Mouse (Mus musculus): ENCODE results near the gene Nectin4. TPM values are rescaled to one million over a fixed set of nuclear protein-coding genes. Genes with fewer than 3 reads are reported as not detected.

Nectin4 gene
- polyA plus RNA-seq, 1 experiment from 2014 or later: 61.5 TPM

GRCm38 (mm10) chr1:171388376-171389102 is 18.6 kb downstream of the Nectin4 start, which contains the start of gene Arhgap30:
Gene Arhgap30 (plus strand): TSS chr1:171388954.
- Histone ChIP-seq H3K9ac (no peak within 1 kb of the TSS), H3K4me3 (no peak within 1 kb of the TSS)

GRCm38 (mm10) chr1:171390101-171390500 is 20.2 kb downstream of the Nectin4 start:
- 0 out of 2 replicates have a peak, but pooled peaks cover 5% of the 10 kb centered on the region for H3K4me1 ChIP-seq

More at GRCm38 (mm10) chr1:171388376-171389102, 18.6 kb downstream of the Nectin4 start, which contains the start of gene Arhgap30:
- Histone ChIP-seq H3K4me2 (no peak within 1 kb of the TSS), H3K27me3 (peaks cover 6% of the 10 kb centered on the region; the same call in 1 of the 2 replicates), H3K36me3 (no peaks in the 10 kb centered on the region), H3K27ac (no peak within 1 kb of the TSS), H3K4me1 (0 out of 2 replicates have a peak, but pooled peaks cover 5% of the 10 kb centered on the region), H3K9me3 (no peaks in the 10 kb centered on the region)
- ATAC-seq (ENCODE audit: insufficient number of reproducible peaks, low FRiP score, low TSS enrichment, low read depth): no peak
- WGBS: 76% methylated on average over 15 of the region's 15 CpGs

GRCm38 (mm10) chr1:171401821-171402220 is 31.9 kb downstream of the Nectin4 start:
- Histone ChIP-seq H3K4me3 (no peak overlapping the region), H3K4me2 (no peak overlapping the region), H3K27me3 (no peaks in the 10 kb centered on the region), H3K27ac (no peak overlapping the region), H3K4me1 (no peaks in the 10 kb centered on the region), H3K36me3 (no peaks in the 10 kb centered on the region), H3K9ac (no peak overlapping the region), H3K9me3 (no peaks in the 10 kb centered on the region)
- no peak for ATAC-seq (ENCODE audit: insufficient number of reproducible peaks, low FRiP score, low TSS enrichment, low read depth)
- WGBS: 62% methylated on average over 4 of the region's 4 CpGs

More at GRCm38 (mm10) chr1:171390101-171390500, 20.2 kb downstream of the Nectin4 start:
- 69% methylated on average over 4 of the region's 4 CpGs for WGBS
- Histone ChIP-seq H3K9me3 (no peaks in the 10 kb centered on the region), H3K27ac (no peak overlapping the region), H3K27me3 (no peaks in the 10 kb centered on the region), H3K4me3 (no peak overlapping the region), H3K4me2 (no peak overlapping the region), H3K36me3 (no peaks in the 10 kb centered on the region), H3K9ac (no peak overlapping the region)
- ATAC-seq (ENCODE audit: insufficient number of reproducible peaks, low FRiP score, low TSS enrichment, low read depth): no peak

DNA sequence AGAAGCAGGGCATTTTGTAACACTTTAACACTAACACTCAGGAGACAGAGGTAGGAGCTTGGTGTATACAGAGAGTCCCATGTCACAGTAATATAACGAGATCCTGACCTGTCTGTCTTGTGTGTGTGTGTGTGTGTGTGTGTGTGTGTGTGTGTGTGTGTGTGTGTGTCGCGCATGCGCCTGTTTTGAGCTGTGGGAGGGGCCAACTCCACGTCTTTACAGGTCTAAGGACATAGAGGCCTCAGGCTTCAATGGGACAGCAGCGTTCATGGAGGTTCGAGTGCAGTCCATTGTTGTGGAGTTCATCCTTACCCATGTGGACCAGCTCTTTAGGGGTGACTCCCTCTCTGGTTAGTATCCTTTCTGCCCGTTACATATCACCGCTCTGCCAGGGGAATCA is 33.1 kb downstream of the Nectin4 start:
- WGBS: 72% methylated on average over 9 of the region's 9 CpGs
- no peaks in the 10 kb centered on the region for H3K9me3 ChIP-seq

GRCm38 (mm10) chr1:171407263-171407662 is 37.4 kb downstream of the Nectin4 start:
- Histone ChIP-seq H3K27ac (no peak overlapping the region), H3K36me3 (no peaks in the 10 kb centered on the region), H3K4me2 (no peak overlapping the region), H3K9ac (no peak overlapping the region), H3K9me3 (no peaks in the 10 kb centered on the region), H3K27me3 (peaks cover 9% of the 10 kb centered on the region; the same call in 1 of the 2 replicates), H3K4me1 (no peaks in the 10 kb centered on the region), H3K4me3 (no peak overlapping the region)
- 67% methylated on average over 5 of the region's 5 CpGs for WGBS
- ATAC-seq (ENCODE audit: insufficient number of reproducible peaks, low FRiP score, low TSS enrichment, low read depth): no peak

More for the DNA sequence above, 33.1 kb downstream of the Nectin4 start:
- Histone ChIP-seq H3K4me1 (no peaks in the 10 kb centered on the region), H3K27me3 (0 out of 2 replicates have a peak, but pooled peaks cover 3% of the 10 kb centered on the region), H3K4me2 (no peak overlapping the region), H3K4me3 (no peak overlapping the region), H3K36me3 (no peaks in the 10 kb centered on the region), H3K9ac (no peak overlapping the region), H3K27ac (no peak overlapping the region)
- ATAC-seq (ENCODE audit: insufficient number of reproducible peaks, low FRiP score, low TSS enrichment, low read depth): no peak

GRCm38 (mm10) chr1:171410231-171410630 is 40.3 kb downstream of the Nectin4 start:
- no peak overlapping the region for H3K9ac ChIP-seq
- no peak overlapping the region for H3K27ac ChIP-seq
- peaks cover 18% of the 10 kb centered on the region; the same call in 1 of the 2 replicates for H3K4me1 ChIP-seq
- 92% methylated on average over 1 of the region's 1 CpGs for WGBS
- no peak overlapping the region for H3K4me2 ChIP-seq
- no peaks in the 10 kb centered on the region for H3K9me3 ChIP-seq
- H3K4me3 ChIP-seq: no peak overlapping the region
- no peak for ATAC-seq (ENCODE audit: insufficient number of reproducible peaks, low FRiP score, low TSS enrichment, low read depth)
- peaks cover 9% of the 10 kb centered on the region; the same call in 1 of the 2 replicates for H3K27me3 ChIP-seq
- peaks cover 2% of the 10 kb centered on the region; the same call in 1 of the 2 replicates for H3K36me3 ChIP-seq

DNA sequence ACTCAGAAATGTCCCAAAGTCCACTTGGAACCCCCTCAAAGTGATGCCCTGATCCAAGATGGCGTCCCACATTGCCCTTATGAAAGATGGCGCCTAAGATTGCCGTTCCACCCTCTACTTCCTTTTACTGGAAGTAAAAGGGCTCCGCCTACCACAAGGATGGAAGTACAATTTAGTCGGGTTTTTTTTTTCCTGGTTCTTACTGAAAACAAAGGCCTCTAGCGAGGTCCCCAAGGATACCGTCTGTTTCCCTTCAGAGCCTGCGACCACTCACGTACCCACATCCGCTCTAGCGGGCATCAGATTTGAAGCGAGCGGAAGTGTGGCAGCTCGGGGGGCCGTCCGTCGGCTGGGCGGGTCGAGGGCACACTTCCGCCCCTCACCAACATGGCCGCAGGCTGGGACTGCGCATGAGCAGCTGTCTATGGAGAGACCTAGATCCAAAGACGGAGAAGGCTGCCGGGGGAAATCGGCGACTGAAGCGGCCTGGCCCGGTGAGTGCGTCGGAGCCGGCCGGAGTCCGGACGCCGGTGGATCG is 41.1 kb downstream of the Nectin4 start, which contains the start of gene Usf1:
Gene Usf1, plus strand, starts transcription at position 367 of the 538 bp plus-strand sequence.
- H3K4me2 ChIP-seq: peak within 1 kb of the TSS; percentile 67
- no peaks in the 10 kb centered on the region for H3K9me3 ChIP-seq

DNA sequence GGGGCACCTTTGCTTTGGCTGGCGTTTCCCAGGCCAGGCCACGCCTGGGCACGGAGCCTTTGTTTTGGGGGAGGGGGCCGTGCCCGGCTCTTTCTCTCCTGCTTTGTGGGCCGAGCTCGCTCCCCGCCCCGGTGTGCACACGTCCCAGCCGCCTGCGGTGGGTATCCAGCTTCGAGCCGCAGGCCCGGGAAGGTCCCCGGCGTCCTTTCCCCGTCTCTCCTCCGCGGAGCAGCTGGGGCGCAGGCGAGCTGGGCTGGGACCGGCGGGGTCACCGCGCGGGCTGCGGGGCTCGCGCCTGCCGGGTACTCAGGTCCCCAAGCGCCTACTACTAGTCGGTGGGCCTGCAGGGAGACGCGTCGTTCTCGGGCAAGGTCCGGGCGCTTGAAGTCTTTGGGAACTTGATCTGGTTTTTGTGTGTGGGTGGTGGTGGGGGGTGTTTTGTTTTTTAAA is 41.6 kb downstream of the Nectin4 start:
- peak overlapping the region; percentile 67 for H3K4me2 ChIP-seq
- peak overlapping the region; percentile 83 for H3K4me3 ChIP-seq
- H3K4me1 ChIP-seq: peaks cover 18% of the 10 kb centered on the region; the same call in 1 of the 2 replicates
- peaks cover 14% of the 10 kb centered on the region for H3K36me3 ChIP-seq
- H3K9ac ChIP-seq: peak overlapping the region; percentile 91
- H3K27me3 ChIP-seq: peaks cover 9% of the 10 kb centered on the region; the same call in 1 of the 2 replicates
- peak; percentile 78 for ATAC-seq (ENCODE audit: insufficient number of reproducible peaks, low FRiP score, low TSS enrichment, low read depth)
- H3K9me3 ChIP-seq: no peaks in the 10 kb centered on the region
- H3K27ac ChIP-seq: peak overlapping the region; percentile 93
- 0% methylated on average over 33 of the region's 39 CpGs for WGBS

More for the DNA sequence above, 41.1 kb downstream of the Nectin4 start, which contains the start of gene Usf1:
- Histone ChIP-seq H3K27ac (peak within 1 kb of the TSS; percentile 93), H3K9ac (peak within 1 kb of the TSS; percentile 91), H3K27me3 (peaks cover 9% of the 10 kb centered on the region; the same call in 1 of the 2 replicates), H3K36me3 (peaks cover 9% of the 10 kb centered on the region), H3K4me3 (peak within 1 kb of the TSS; percentile 83), H3K4me1 (peaks cover 18% of the 10 kb centered on the region; the same call in 1 of the 2 replicates)
- ATAC-seq (ENCODE audit: insufficient number of reproducible peaks, low FRiP score, low TSS enrichment, low read depth): peak; percentile 92
- under 1% methylated on average over 36 of the region's 36 CpGs for WGBS

- Histone ChIP-seq H3K27ac (peak overlapping the region; percentile 93), H3K4me2 (peak overlapping the region; percentile 67), H3K9ac (peak overlapping the region; percentile 91), H3K9me3 (no peaks in the 10 kb centered on the region), H3K36me3 (peaks cover 19% of the 10 kb centered on the region), H3K4me3 (peak overlapping the region; percentile 83), H3K27me3 (peaks cover 9% of the 10 kb centered on the region; the same call in 1 of the 2 replicates), H3K4me1 (peaks cover 18% of the 10 kb centered on the region; the same call in 1 of the 2 replicates)
- under 1% methylated on average over 20 of the region's 20 CpGs for WGBS
- ATAC-seq (ENCODE audit: insufficient number of reproducible peaks, low FRiP score, low TSS enrichment, low read depth): no peak
Observed at GRCm38 (mm10) chr1:171412001-171412441, 42.1 kb downstream of the Nectin4 start.

- H3K4me3 ChIP-seq: peak overlapping the region; percentile 83
- peaks cover 9% of the 10 kb centered on the region; the same call in 1 of the 2 replicates for H3K27me3 ChIP-seq
- H3K9me3 ChIP-seq: no peaks in the 10 kb centered on the region
- peak overlapping the region; percentile 93 for H3K27ac ChIP-seq
- 41% methylated on average over 3 of the region's 3 CpGs for WGBS
- peaks cover 24% of the 10 kb centered on the region for H3K36me3 ChIP-seq
- H3K9ac ChIP-seq: peak overlapping the region; percentile 91; the same call in 1 of the 2 replicates
- no peak for ATAC-seq (ENCODE audit: insufficient number of reproducible peaks, low FRiP score, low TSS enrichment, low read depth)
- peaks cover 18% of the 10 kb centered on the region; the same call in 1 of the 2 replicates for H3K4me1 ChIP-seq
- H3K4me2 ChIP-seq: peak overlapping the region; percentile 67
Observed at GRCm38 (mm10) chr1:171412446-171412845, 42.5 kb downstream of the Nectin4 start.

- H3K4me3 ChIP-seq: no peak overlapping the region
- peaks cover 5% of the 10 kb centered on the region; the same call in 1 of the 2 replicates for H3K27me3 ChIP-seq
- 85% methylated on average over 8 of the region's 8 CpGs for WGBS
- H3K4me2 ChIP-seq: no peak overlapping the region
- peaks cover 33% of the 10 kb centered on the region for H3K36me3 ChIP-seq
- H3K27ac ChIP-seq: no peak overlapping the region
- H3K4me1 ChIP-seq: peaks cover 18% of the 10 kb centered on the region; the same call in 1 of the 2 replicates
- H3K9ac ChIP-seq: no peak overlapping the region
- H3K9me3 ChIP-seq: no peaks in the 10 kb centered on the region
- ATAC-seq (ENCODE audit: insufficient number of reproducible peaks, low FRiP score, low TSS enrichment, low read depth): no peak
Observed at GRCm38 (mm10) chr1:171413608-171414007, 43.7 kb downstream of the Nectin4 start.

Data from limb, embryonic 15.5 days (tissue).